Comparison of ENCODE assay signal across 19 mouse cellular contexts in genomic region chr5:118256981-118257380, GRCm38 (mm10). TPM values are rescaled to one million over a fixed set of nuclear protein-coding genes. Genes with fewer than 3 reads are reported as not detected.
DNase-seq lines count a peak whose midpoint lies in the region; ATAC-seq and TF ChIP-seq lines count a peak whose summit lies in the region.
"Had no signal": no experiment of that assay in that cellular context is flagged by ENCODE, and none has a peak within 500 bp of the region (broad histone marks: within the 10 kb centered on the region; RNA-seq: fewer than 3 reads in every experiment).

No protein-coding gene starts in this region.

- TF ChIP-seq CTCF in kidney, adult 2 months (conservative IDR thresholded peaks at IDR 0.05; ENCODE audit: insufficient read depth, insufficient read length, low read depth, low read length): peak; percentile 34; the same call in 1 of the 2 replicates
- TF ChIP-seq CTCF in lung, embryonic 14.5 days (IDR thresholded peaks at IDR 0.05; ENCODE audit: low read depth): peak; percentile 35
- peak; percentile 39 for TF ChIP-seq CTCF in stomach, postnatal 0 days (IDR thresholded peaks at IDR 0.05; ENCODE audit: low read depth)
- no peak; the same call in 1 of the 2 replicates for TF ChIP-seq CTCF in forebrain, postnatal 0 days (IDR thresholded peaks at IDR 0.05; ENCODE audit: low read depth)

- H3K27ac ChIP-seq in kidney, adult 2 months (ENCODE audit: insufficient read depth, low read depth, low read length): no peak overlapping the region
- H3K27ac ChIP-seq in kidney, embryonic 15.5 days: no peak overlapping the region
- no peak overlapping the region for H3K27ac ChIP-seq in lung, embryonic 14.5 days (ENCODE audit: low read depth)
- H3K27ac ChIP-seq in stomach, postnatal 0 days (replicated peaks): no peak overlapping the region
- no peak overlapping the region for H3K27ac ChIP-seq in forebrain, postnatal 0 days (ENCODE audit: low read depth, low read length)
- H3K27ac ChIP-seq: embryonic facial prominence, embryonic 10.5 days; forebrain, embryonic 13.5 days; heart, embryonic 15.5 days; hindbrain, embryonic 10.5 days; limb, embryonic 12.5 days; neural tube, embryonic 12.5 days had no signal

- WGBS in kidney, adult 2 months: 95% methylated on average over 4 of the region's 4 CpGs
- WGBS in kidney, embryonic 15.5 days: 94% methylated on average over 4 of the region's 4 CpGs
- WGBS in lung, embryonic 14.5 days: 90% methylated on average over 4 of the region's 4 CpGs
- WGBS in stomach, postnatal 0 days: 97% methylated on average over 4 of the region's 4 CpGs
- WGBS in forebrain, postnatal 0 days: 98% methylated on average over 4 of the region's 4 CpGs

- no peaks in the 10 kb centered on the region for H3K36me3 ChIP-seq in kidney, adult 2 months (ENCODE audit: control insufficient read depth, insufficient read depth, low read length)
- H3K36me3 ChIP-seq in kidney, embryonic 15.5 days: peaks cover 54% of the 10 kb centered on the region
- H3K36me3 ChIP-seq in lung, embryonic 14.5 days (ENCODE audit: insufficient read depth): peaks cover 45% of the 10 kb centered on the region
- peaks cover 11% of the 10 kb centered on the region for H3K36me3 ChIP-seq in stomach, postnatal 0 days (ENCODE audit: control insufficient read depth, insufficient read depth, low read length)
- H3K36me3 ChIP-seq in forebrain, postnatal 0 days (ENCODE audit: insufficient read depth): peaks cover 47% of the 10 kb centered on the region

- TF ChIP-seq EP300 in stomach, postnatal 0 days (optimal IDR thresholded peaks at IDR 0.05): no peak

- no peak for TF ChIP-seq POLR2A in kidney, adult 2 months (IDR thresholded peaks at IDR 0.05; ENCODE audit: low read depth, low read length)

- peaks cover 8% of the 10 kb centered on the region; the same call in 1 of the 2 replicates for H3K4me1 ChIP-seq in kidney, adult 2 months (ENCODE audit: control insufficient read depth, insufficient read depth, low read length)
- no peaks in the 10 kb centered on the region for H3K4me1 ChIP-seq in kidney, embryonic 15.5 days
- 0 out of 2 replicates have a peak, but pooled peaks cover 7% of the 10 kb centered on the region for H3K4me1 ChIP-seq in lung, embryonic 14.5 days (ENCODE audit: insufficient read depth)
- no peaks in the 10 kb centered on the region for H3K4me1 ChIP-seq in stomach, postnatal 0 days (replicated peaks; ENCODE audit: control insufficient read depth, insufficient read depth)
- H3K4me1 ChIP-seq in forebrain, postnatal 0 days (ENCODE audit: insufficient read depth): no peaks in the 10 kb centered on the region
- H3K4me1 ChIP-seq: embryonic facial prominence, embryonic 10.5 days; limb, embryonic 12.5 days; neural tube, embryonic 12.5 days had no signal

- H3K4me2 ChIP-seq in kidney, embryonic 15.5 days: no peak overlapping the region
- no peak overlapping the region for H3K4me2 ChIP-seq in lung, embryonic 14.5 days
- no peak overlapping the region for H3K4me2 ChIP-seq in stomach, postnatal 0 days (replicated peaks; ENCODE audit: low read depth)
- H3K4me2 ChIP-seq in forebrain, postnatal 0 days (ENCODE audit: low read depth): no peak overlapping the region
- H3K4me2 ChIP-seq: forebrain, embryonic 13.5 days; heart, embryonic 15.5 days; limb, embryonic 12.5 days; neural tube, embryonic 12.5 days had no signal

- no peak overlapping the region for H3K4me3 ChIP-seq in kidney, adult 2 months (ENCODE audit: insufficient read depth, low read depth, low read length)
- no peak overlapping the region for H3K4me3 ChIP-seq in kidney, embryonic 15.5 days (replicated peaks)
- no peak overlapping the region for H3K4me3 ChIP-seq in lung, embryonic 14.5 days (ENCODE audit: low read depth, low read length)
- H3K4me3 ChIP-seq in stomach, postnatal 0 days (ENCODE audit: low read depth, low read length): no peak overlapping the region
- H3K4me3 ChIP-seq in forebrain, postnatal 0 days (ENCODE audit: low read depth, low read length): no peak overlapping the region
- H3K4me3 ChIP-seq: embryonic facial prominence, embryonic 10.5 days; forebrain, embryonic 13.5 days; heart, embryonic 15.5 days; hindbrain, embryonic 10.5 days; limb, embryonic 12.5 days; megakaryocyte, embryonic 14.5 days; neural tube, embryonic 12.5 days had no signal

- ATAC-seq in kidney, embryonic 15.5 days (replicated peaks; ENCODE audit: low FRiP score): no peak
- ATAC-seq in lung, embryonic 14.5 days (ENCODE audit: insufficient read depth): no peak
- no peak for ATAC-seq in stomach, postnatal 0 days (ENCODE audit: low FRiP score, low TSS enrichment)
- ATAC-seq in forebrain, postnatal 0 days: no peak
- ATAC-seq: forebrain, embryonic 13.5 days; inflammation-experienced regulatory T-cells, adult 6 months had no signal

- no peak for DNase-seq in kidney, adult 2 months
- no peak for DNase-seq in lung, embryonic 14.5 days
- DNase-seq in lung, adult 18-20 months: no peak
- peak; percentile 34 for DNase-seq in ES-CJ7 (ENCODE audit: low read depth, low spot score)
- no peak for DNase-seq in stomach, postnatal 0 days (ENCODE audit: low spot score)
- DNase-seq in forebrain, postnatal 0 days: no peak
- DNase-seq: adrenal gland, adult 2 months; cerebellum, postnatal 14 days; kidney, postnatal 10 days; thymus, adult 2 months had no signal

- no peaks in the 10 kb centered on the region for H3K9me3 ChIP-seq in kidney, embryonic 15.5 days (replicated peaks)
- no peaks in the 10 kb centered on the region for H3K9me3 ChIP-seq in lung, embryonic 14.5 days (ENCODE audit: low read depth, low read length)
- no peaks in the 10 kb centered on the region for H3K9me3 ChIP-seq in stomach, postnatal 0 days (ENCODE audit: control insufficient read depth, low read length)
- no peaks in the 10 kb centered on the region for H3K9me3 ChIP-seq in forebrain, postnatal 0 days (ENCODE audit: low read length)
- H3K9me3 ChIP-seq: embryonic facial prominence, embryonic 10.5 days; forebrain, embryonic 13.5 days; heart, embryonic 15.5 days; hindbrain, embryonic 10.5 days; limb, embryonic 12.5 days; megakaryocyte, embryonic 14.5 days; neural tube, embryonic 12.5 days had no signal

- H3K9ac ChIP-seq in kidney, embryonic 15.5 days: no peak overlapping the region
- H3K9ac ChIP-seq in lung, embryonic 14.5 days: no peak overlapping the region
- no peak overlapping the region for H3K9ac ChIP-seq in stomach, postnatal 0 days (ENCODE audit: low read length)
- H3K9ac ChIP-seq in forebrain, postnatal 0 days: no peak overlapping the region
- H3K9ac ChIP-seq: forebrain, embryonic 13.5 days; heart, embryonic 15.5 days; limb, embryonic 12.5 days; neural tube, embryonic 12.5 days had no signal

- H3K27me3 ChIP-seq in kidney, adult 2 months (replicated peaks; ENCODE audit: control insufficient read depth, insufficient read depth, low read length): no peaks in the 10 kb centered on the region
- no peaks in the 10 kb centered on the region for H3K27me3 ChIP-seq in kidney, embryonic 15.5 days
- no peaks in the 10 kb centered on the region for H3K27me3 ChIP-seq in lung, embryonic 14.5 days (ENCODE audit: insufficient read depth, low read length)
- H3K27me3 ChIP-seq in stomach, postnatal 0 days (ENCODE audit: control insufficient read depth, insufficient read depth, low read length): no peaks in the 10 kb centered on the region
- no peaks in the 10 kb centered on the region for H3K27me3 ChIP-seq in forebrain, postnatal 0 days (ENCODE audit: insufficient read depth, low read length)
- H3K27me3 ChIP-seq: forebrain, embryonic 13.5 days; heart, embryonic 15.5 days; limb, embryonic 12.5 days; neural tube, embryonic 12.5 days had no signal

RNA-seq across cellular contexts. Expression of gene 2410131K14Rik, which starts 12.0 kb away (rescaled TPM):
- 10.0 and 11.0 TPM in 2 replicates for polyA plus RNA-seq in kidney, adult 2 months (2012; rRNA removed)
- 9.0 and 9.2 TPM in 2 replicates for polyA plus RNA-seq in kidney, embryonic 15.5 days (2015; fragmentation: Nextera tagmentation; extraction: Ambion mirVana)
- polyA plus RNA-seq in lung, embryonic 14.5 days (2014; fragmentation: Nextera tagmentation; extraction: Ambion mirVana): 9.7 and 9.9 TPM in 2 replicates
- 3.8 TPM in 2 replicates for polyA plus RNA-seq in stomach, postnatal 0 days (2015; fragmentation: Nextera tagmentation; extraction: Ambion mirVana)
- 22.4 and 31.2 TPM in 2 replicates for total RNA-seq in forebrain, postnatal 0 days (2014; rRNA removed)
- polyA plus RNA-seq in forebrain, postnatal 0 days (2015; fragmentation: Nextera tagmentation; extraction: Ambion mirVana): 15.5 and 19.1 TPM in 2 replicates

RNA-seq across cellular contexts. Expression of gene Rnft2, which starts 12.1 kb away (rescaled TPM):
- polyA plus RNA-seq in kidney, adult 2 months (2012; rRNA removed): 1.8 and 2.9 TPM in 2 replicates
- polyA plus RNA-seq in kidney, embryonic 15.5 days (2015; fragmentation: Nextera tagmentation; extraction: Ambion mirVana): 3.1 and 3.5 TPM in 2 replicates
- polyA plus RNA-seq in lung, embryonic 14.5 days (2014; fragmentation: Nextera tagmentation; extraction: Ambion mirVana): 3.0 and 3.4 TPM in 2 replicates
- 0.40 and 0.62 TPM in 2 replicates for polyA plus RNA-seq in stomach, postnatal 0 days (2015; fragmentation: Nextera tagmentation; extraction: Ambion mirVana)
- 61.6 and 87.8 TPM in 2 replicates for total RNA-seq in forebrain, postnatal 0 days (2014; rRNA removed)
- polyA plus RNA-seq in forebrain, postnatal 0 days (2015; fragmentation: Nextera tagmentation; extraction: Ambion mirVana): 10.1 and 12.4 TPM in 2 replicates
- polyA plus RNA-seq: inflammation-experienced regulatory T-cells, adult 6 months had no signal
